Mouse (Mus musculus) Muller cell, postnatal 12 days (primary cell): ENCODE measurements at regions not wholly inside any gene's neighbourhood (a gene's known extent, or its start where the extent isn't known, plus 50 kb on each side); places are given as distances from the start of the nearest gene placed in this dataset.

ENCODE experiments used
- DNase-seq: peaks from one replicate; pipeline ENCODE4 v3.0.0-alpha.2; 2015; ENCODE audit errors: inconsistent ontology term

DNA sequence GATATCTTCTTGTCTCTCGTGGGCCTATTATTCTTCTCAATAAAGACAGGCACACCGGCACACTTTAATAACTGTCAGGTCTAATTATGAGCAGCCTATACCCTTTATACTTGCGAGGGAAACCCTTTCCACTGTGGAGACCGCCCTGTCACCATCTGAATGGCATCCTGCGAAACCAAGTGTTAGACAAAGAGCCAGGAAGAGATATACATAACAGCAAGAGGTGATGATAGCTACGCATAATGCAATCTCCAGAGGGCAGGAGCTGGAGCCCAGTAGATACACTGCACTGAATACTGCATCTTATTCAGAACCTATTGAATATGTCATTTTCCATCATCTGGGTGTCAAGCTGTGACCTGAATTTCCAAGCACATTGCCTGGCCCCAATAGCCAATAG, 187.7 kb downstream of the Kit start:
- DNase-seq: no peak

DNA sequence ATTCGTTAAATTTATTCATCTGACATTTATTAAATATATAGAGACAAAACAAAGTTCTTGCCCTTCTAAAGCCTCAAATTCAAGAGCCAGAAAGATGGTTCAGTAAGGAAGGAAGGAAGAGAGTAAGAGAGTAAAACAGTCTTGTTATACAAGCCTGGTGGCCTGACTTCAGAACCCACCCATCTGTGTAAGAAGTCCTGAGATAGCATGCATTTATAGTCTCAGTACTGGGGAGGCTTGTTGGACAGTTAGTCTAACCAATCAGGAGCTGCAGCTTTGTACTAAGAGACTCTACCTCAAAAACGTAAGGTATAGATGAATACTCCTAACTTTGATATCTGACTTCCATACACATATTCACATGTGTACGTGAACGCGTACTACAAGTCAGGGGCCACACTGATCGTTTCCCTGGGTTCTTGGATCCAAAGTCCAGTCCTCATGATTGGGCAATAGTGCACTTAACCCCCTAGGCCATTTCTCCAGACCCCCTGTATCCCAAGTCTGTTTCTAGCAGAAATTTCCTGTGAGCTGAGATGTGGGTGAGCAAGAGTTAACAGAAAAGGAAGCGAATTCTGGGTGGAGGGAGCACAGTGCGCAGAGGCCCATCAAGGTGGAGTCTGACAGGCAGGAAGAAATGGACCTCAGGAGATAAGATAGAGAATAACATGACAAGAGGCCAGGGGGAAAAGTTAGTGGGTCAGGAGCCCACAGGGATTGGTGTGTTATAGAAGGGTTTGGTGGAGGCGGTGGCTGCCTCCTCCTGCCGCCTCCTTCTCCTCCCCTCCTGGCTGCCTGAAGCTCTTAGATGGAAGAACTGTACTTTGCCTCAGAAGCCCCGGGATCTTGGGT, 187.0 kb downstream of the Kit start:
- DNase-seq: no peak

DNA sequence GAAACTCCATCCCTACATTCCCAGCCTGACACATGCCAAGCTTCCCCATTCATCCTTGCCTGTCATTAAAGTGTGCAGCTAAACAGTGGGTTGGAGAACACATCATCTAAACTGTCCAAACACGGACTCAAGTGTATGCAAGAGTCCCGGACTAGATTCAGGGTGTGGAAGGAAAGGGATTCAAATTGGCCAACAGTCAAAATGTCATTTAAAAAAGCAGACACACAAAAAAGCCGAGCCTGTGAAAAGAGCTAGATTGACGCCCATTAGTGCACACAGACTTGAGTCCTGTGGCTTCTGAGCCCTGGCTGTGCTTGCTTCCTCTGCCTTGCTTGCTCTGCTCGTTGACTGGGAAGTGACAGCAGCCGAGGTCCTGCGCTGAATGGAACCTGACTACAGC, 181.5 kb downstream of the Kit start:
- DNase-seq: no peak

DNA sequence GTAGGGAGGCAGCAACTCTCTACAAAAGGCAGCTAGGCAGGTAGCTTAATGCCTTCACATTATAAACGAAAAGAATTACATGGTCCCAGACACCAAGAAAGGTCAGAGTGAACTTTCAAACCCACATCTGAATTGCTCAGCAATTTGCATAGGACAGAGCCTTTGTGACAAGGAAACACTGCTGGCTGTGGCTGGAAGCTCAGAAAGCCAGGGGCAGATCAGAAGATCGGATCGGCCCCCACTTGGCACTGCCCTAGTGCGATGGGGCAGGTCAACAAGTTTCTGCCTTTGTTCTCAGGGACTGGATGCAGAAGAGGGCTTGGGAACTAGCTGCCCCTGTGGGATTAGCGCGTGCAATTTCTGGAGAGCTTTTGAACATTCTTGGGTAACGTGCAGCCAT, 179.6 kb downstream of the Kit start:
- DNase-seq: no peak

DNA sequence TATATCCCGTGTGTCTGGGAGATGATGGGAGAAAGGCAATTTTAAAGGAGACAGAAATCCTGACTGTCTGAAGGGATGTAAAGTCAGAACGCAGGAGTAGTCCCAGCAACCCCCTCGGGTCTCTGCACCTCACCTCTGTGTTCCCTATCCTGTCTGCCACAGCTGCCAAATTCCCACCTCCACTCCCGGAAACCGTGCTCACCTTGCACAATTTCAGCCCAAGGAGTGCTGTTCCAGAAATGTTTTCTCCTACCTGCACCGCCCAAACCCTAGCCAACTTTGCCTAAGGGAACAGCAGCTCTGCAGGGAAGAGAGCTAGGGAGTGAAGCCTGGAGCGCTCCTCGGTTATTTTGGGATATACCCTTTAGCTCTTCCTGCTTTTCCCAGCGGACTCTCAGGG, 170.6 kb downstream of the Kit start:
- DNase-seq: no peak

DNA sequence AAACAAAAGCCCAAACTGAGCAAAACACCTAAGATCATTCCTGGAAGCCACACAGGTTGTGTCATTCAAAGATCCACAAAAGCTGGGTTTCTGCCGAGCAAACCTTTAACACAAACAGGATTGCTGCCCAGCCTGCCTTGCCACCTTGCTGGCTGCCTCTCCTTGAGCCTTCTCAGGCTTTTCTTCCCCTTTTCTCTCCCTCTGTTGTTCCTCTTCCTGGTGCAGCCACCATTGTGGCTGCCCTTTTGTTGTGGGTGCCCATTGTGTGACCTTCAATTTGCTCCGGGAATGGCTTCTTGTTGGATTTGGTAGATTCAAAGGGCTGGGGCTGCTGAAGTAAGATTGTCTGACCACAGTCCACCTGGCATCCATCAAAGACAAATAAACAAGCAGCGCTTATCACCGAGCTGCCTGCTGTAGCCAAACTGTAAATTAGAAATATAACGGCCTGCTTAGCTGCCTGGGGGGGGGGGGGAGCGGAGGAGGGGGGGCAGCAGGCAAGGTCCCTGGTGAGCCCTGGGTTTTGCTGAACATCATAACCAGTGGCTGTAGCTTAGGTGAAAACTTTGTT, 169.8 kb downstream of the Kit start:
- DNase-seq: no peak

DNA sequence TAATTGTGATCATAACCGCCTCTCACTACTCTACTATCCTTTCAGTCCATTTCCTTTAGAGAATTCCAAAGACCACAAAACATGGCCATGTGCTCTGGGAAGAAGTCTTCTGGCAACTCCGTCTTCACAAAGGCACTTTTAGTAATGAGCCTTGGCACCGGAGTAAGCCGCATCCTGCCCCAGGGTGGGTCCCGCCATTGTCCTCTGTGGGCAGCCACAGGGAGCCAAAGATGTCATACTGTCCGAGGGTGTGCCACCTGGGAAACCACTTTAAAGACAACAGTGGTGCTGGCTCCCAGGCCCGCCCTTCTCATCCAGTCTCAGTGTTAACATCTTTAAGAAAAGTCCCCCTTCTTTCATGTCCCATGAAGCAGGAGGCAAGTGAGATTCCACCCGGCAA, 164.6 kb downstream of the Kit start:
- DNase-seq: peak; percentile 44

DNA sequence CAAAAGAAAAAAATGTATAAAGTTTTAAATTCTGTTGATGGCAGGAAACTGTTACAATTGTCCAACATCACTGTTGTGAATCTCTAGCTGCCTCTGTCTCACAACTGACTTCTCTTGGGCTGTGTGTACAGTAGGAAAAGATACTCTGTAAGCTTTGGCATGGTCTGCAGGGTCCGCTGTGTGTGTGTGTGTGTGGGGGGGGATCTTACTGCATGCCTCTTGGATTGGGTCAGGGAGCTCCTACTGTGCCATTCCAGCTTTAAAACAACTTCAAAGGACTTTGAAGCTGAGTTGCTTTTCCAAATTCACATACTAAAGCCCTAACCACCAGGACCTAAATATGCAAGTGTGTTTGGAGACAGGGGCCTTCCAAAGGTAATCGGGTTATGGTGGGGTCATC, 163.7 kb downstream of the Kit start:
- peak; percentile 22 for DNase-seq

DNA sequence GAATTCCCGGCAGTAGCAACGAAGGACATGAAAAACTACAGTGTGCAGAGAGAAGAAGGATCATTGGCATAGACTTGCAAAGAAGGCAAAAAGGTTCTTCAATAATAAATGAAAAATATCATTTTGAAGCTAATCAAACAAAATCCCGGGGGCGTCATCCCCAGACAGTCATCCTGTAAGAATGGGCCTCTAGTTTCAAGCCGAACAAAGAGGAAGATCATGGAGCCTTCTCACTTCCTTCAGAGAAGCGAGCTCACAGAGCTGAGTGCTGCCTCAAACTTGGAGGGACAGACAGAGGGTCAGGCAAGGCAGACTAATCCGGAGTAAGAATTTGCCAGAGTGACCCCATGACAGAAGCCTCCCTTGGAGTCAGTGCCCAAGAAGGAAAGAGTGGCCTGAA, 163.0 kb downstream of the Kit start:
- no peak for DNase-seq

DNA sequence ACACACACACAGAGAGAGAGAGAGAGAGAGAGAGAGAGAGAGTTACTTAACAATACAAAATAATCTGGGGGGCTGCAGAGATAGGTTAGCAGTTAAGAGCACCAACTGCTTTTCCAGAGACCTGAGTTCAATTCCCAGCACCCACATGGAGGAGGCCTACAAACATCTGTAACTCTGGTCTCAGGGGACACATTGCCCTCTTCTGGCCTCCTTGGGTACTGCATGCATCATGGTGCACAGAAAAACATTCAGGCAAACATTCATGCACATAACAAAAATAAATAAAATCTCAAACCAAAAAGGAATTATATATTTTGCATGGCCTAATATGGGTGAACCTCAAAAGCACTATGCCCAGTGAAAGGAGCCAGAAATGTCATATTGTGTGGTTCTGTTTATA, 161.6 kb downstream of the Kit start:
- DNase-seq: no peak

DNA sequence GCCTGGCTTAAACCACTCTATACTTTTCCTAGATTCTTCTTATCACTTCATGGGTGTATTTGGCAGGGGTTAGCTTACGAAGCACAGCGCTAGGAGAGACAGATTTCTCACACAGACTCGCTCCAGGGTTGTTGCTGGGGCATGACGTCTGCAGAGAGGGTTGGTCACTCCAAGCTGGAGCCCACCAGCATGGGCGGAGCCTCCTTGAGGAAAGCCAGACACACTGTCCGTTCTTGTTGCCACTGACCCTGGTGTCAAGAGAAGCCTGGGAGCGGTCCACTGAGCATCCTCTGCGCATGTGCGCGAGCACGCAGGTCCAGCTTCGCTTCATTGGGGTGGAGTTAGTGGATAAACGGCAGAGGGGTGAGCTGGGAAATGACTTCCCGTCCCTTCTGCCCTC, 159.8 kb downstream of the Kit start:
- DNase-seq: no peak

DNA sequence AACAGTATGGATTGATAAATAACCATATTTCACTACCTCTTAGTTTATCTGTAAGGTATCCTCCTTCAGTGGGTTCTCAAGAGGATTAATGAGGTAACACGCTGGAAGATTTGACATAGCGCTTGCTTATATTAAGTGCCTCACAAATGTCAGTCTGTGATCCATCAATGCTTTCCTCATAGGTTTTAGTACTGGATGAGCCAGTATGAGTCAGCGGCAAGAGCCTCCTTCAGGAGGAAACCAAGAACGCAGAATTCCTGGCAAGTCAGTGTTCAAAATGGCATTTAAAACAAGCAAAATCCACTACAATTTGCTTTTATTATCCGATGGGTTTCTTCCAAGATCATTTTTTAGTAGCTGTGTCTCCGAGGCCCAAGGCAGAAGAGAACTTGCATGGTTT, 159.3 kb downstream of the Kit start:
- no peak for DNase-seq

DNA sequence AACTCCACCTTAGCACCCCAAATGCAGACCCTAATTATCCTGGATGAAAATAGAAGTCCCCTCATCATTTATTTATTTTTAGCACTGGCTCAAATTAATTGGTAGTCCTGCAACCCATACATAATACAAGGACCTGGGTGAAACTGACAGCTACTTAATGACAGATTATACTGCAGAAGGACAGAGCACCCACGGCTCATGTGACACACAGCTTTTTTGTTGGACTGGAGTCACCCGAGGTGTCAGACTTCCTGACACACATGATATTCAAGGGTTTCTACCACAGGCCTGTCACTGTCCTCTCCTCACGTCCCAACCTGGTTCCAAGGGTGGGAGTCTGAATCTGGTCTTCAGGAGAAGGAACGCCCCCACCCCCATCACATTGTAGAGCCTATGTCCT, 156.5 kb downstream of the Kit start:
- DNase-seq: no peak

DNA sequence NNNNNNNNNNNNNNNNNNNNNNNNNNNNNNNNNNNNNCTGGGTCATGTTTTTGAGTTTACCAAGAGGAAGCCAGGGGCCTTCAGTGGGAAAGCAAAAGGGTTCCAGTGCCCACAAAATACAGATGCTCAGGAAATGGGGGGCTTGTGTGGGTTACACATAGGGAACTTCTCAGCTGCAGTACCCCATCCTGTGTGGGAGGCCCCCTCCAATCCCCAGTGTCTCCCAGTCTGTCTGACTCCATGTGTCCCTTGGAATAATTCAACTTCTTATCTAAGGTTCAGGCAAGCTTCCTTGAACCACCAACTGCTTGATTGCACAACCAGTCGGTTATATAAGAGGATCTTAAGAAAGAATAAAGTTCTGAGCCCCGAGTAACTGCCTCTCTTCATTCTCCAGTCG, 156.0 kb downstream of the Kit start:
- DNase-seq: no peak

DNA sequence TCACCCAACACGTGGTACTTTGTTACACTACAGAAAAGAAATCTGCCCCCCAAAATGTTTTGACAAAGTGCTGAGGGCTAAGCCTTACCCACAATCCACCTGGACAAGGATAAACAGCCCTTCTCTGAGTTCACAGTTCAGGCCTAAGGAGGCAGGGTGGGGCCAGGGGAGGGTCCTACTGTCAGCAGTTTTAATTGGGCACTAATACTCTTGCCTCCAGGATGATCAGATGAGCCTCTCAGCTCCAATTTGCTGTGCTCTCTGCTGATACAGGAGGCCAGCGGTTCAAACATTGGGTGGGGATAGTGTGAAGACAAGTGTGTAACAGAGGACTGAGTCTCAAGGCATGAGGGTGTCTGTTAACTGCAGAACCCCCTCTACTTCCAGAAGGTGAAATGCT, 146.6 kb downstream of the Kit start:
- no peak for DNase-seq

DNA sequence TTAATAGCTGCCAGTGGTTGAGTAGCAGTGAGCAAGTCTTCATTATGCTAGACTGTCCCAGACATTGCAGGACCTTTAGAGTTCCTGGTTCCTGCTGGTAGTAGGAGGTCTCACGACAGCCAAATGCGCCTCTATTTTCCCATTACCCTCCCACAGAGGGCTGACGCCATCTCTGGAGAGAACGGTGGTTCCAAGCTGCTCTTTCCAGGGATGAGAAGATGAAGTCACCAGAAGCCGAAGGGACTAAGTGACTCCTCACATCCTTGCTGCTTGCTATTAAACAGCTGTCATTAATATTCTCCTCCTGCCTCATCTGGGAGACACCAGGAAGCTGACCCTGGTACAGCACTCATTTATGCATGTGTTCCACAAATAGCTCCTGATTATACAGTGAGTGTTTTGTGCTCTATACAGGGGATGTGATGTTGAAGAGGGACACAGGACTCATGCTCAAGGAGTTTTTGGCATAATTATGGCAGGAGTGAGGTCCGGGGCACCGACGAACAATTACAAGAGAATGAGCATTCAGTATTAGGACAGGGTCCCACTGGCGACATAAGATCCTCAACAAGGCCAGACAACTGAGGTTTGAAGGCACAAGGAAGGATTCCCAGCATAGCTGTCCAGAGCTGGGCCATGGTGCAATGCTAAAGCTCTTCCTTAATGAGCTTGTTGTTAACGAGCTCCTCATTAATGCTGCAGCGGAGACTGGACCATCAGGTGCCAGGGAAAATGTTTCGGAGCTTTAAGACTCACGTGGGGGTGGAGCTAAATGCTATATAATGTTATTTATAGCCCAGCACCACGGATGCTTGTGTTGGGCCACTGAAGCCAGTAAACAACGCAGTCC, 145.6 kb downstream of the Kit start:
- peak; percentile 26 for DNase-seq

DNA sequence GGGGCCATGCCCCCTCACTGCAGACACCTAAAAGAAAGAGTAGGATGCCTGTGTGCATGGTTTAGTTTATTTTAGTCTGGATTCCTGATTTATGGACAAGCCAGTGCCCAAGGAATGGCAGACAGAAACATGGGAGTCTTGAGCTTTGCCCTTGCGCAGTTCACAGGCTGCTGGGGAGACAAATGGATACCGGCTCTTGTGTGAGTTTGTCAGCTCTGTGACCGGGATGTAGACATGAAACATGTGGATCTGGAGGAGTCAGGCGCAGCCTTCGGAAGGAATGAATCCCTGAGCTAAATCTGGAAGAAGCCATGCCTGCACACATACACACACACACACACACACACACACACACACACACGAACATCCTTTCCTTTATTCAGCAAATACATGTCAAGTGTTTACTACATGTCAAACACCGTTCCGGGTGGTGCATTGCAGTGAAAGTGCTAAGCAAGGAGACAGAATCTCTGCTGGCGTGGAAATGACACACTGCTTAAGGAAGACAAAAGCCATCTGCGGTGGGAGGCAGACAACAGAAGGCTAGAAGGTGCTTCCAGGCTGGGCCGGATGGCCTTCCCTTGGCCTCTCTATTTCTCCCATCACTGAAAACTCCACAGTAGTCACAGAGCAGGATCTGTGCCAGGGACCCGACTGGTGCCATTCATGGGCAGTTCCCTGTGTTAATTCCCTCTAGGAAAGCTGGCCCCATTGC, 144.0 kb downstream of the Kit start:
- peak; percentile 18 for DNase-seq
